Mouse (Mus musculus): ENCODE data around the gene 4930539E08Rik.

GRCm38 (mm10) chr17:28926866-28927635 is 11.9 kb upstream of the 4930539E08Rik start:
- TF ChIP-seq CTCF (IDR thresholded peaks at IDR 0.05; ENCODE audit: low read depth) (peak; percentile 94), EP300 (IDR thresholded peaks at IDR 0.05; ENCODE audit: low read depth) (no peak)

All from liver, postnatal 0 days (tissue).